Mouse (Mus musculus): ENCODE data around the gene Ndrg4. TPM values are rescaled to one million over a fixed set of nuclear protein-coding genes. Genes with fewer than 3 reads are reported as not detected.

Gene Ndrg4
- 200 and 204 TPM in 2 replicates for polyA plus RNA-seq (2015; fragmentation: Nextera tagmentation; extraction: Ambion mirVana)

DNA sequence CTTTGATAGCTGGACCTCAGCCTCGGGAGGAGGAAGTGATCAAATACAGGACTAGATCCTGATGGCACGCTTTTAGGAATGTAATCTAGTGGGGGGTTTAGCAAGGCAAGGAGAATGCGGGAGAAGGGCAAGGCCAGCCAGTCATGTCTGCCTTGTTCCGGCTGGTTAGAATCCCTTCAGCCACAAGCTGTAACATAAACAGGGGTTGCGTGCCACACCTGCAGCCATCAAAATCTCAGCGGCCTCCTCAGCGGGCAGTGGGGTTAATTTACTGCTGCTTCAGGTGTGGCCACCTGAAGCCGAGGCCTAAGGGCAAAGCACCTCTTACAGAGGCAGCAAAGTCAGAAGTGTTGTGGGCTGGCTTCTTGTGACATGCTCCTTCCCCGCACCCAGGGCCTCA, at the start of gene Ndrg4:
TSS of gene Ndrg4 (plus strand) at position 350 of the 400 bp plus-strand sequence.
- Histone ChIP-seq H3K4me2 (replicated peaks) (peak within 1 kb of the TSS; percentile 86), H3K27ac (replicated peaks) (peak within 1 kb of the TSS; percentile 69), H3K27me3 (peaks cover 6% of the 10 kb centered on the region; the same call in 1 of the 2 replicates), H3K9ac (replicated peaks) (peak within 1 kb of the TSS; percentile 74), H3K4me3 (peak within 1 kb of the TSS; percentile 89), H3K9me3 (no peaks in the 10 kb centered on the region), H3K4me1 (peaks cover 22% of the 10 kb centered on the region), H3K36me3 (no peaks in the 10 kb centered on the region)
- no peak for ATAC-seq (replicated peaks)
- 55% methylated on average over 9 of the region's 9 CpGs for WGBS

DNA sequence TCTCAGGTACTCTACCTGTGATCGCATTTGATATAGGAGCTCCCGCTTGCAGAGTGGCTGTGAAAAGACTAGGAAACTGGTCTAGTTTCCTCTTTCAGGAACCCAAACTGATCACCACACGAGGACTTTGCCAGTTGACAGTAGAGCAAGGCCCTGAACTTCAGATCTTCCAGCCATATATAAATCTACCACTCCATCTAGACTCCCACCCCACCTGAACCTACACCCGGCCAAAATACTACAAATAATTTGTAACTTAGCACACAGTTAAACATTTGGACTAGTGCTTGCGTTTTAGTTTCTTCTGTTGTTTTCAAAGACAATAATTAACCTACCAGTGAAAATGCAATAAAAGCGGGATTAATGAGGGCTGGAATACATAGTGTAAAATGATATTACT, 43.9 kb upstream of the Ndrg4 start:
- peak; percentile 38; the same call in 1 of the 2 replicates for ATAC-seq (replicated peaks)
- H3K4me2 ChIP-seq (replicated peaks), result peak overlapping the region; percentile 84
- no peaks in the 10 kb centered on the region for H3K9me3 ChIP-seq
- H3K4me3 ChIP-seq, result peak overlapping the region; percentile 65
- peaks cover 10% of the 10 kb centered on the region for H3K4me1 ChIP-seq
- no peak overlapping the region for H3K9ac ChIP-seq (replicated peaks)
- no peaks in the 10 kb centered on the region for H3K36me3 ChIP-seq
- H3K27me3 ChIP-seq, result no peaks in the 10 kb centered on the region
- 80% methylated on average over 6 of the region's 6 CpGs for WGBS
- H3K27ac ChIP-seq (replicated peaks), result no peak overlapping the region

DNA sequence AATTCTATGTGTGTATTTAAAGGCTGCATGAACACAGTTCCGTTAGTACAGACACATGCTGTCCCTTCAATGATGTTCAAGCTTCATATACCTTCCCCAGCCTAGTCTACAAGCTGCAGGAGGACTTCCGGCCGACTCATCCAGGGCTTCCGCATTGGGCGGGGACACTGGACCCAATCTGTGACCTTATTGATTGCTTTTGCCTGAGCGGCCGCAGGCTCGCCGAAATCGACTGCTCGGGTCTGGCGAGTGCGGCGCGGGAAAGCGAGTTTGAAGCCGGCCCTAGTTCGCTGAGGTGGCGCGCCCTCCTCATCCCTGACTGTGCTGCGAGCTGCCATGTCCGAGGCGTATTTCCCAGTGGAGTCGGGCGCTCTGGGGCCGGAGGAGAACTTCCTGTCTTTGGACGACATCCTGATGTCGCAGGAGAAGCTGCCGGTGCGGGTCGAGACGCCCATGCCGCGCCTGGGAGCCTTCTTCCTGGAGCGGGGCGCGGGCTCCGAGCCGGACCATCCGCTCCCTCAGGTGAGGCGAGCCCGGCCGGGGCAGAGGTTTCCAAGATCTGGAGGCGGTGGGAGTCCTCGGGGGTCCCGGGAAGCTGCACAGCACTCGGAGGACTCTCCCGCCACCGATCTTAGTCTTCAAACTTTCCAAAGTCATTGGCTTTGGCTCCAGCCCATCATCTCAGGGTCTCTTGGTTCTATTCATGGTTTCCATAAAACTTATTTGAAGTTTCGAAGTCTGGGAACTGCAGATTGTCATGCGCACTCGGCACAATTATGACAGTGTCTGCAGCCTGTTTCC, 43.3 kb upstream of the Ndrg4 start, which contains the start of gene Gins3:
TSS of gene Gins3 (plus strand) at position 192 of the 801 bp plus-strand sequence.
- Histone ChIP-seq H3K4me1 (peaks cover 10% of the 10 kb centered on the region), H3K36me3 (no peaks in the 10 kb centered on the region), H3K27ac (replicated peaks) (no peak within 1 kb of the TSS), H3K4me3 (peak within 1 kb of the TSS; percentile 65), H3K9ac (replicated peaks) (peak within 1 kb of the TSS; percentile 47), H3K27me3 (no peaks in the 10 kb centered on the region), H3K9me3 (no peaks in the 10 kb centered on the region), H3K4me2 (replicated peaks) (peak within 1 kb of the TSS; percentile 84)
- ATAC-seq (replicated peaks), result peak; percentile 94
- 1% methylated on average over 52 of the region's 52 CpGs for WGBS

DNA sequence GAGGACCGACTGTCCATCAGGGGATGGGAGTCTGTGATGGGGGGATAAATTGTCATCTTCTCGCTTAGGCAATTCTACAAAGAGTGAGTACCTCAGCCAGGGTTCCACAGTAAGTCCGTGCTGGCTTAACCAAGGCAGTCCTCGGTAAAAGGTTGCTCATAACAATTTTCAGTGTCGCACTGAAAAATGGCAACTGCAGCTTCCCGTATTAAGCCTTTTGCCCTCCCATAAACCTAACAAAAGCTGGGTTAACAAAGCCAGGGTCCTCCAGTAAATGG, 42.8 kb upstream of the Ndrg4 start:
- H3K4me1 ChIP-seq, result peaks cover 10% of the 10 kb centered on the region
- WGBS, result 3% methylated on average over 6 of the region's 6 CpGs
- no peak for ATAC-seq (replicated peaks)
- H3K4me2 ChIP-seq (replicated peaks), result peak overlapping the region; percentile 84
- no peaks in the 10 kb centered on the region for H3K9me3 ChIP-seq
- no peaks in the 10 kb centered on the region for H3K27me3 ChIP-seq
- H3K9ac ChIP-seq (replicated peaks), result peak overlapping the region; percentile 47
- no peaks in the 10 kb centered on the region for H3K36me3 ChIP-seq
- H3K4me3 ChIP-seq, result peak overlapping the region; percentile 65
- H3K27ac ChIP-seq (replicated peaks), result no peak overlapping the region

DNA sequence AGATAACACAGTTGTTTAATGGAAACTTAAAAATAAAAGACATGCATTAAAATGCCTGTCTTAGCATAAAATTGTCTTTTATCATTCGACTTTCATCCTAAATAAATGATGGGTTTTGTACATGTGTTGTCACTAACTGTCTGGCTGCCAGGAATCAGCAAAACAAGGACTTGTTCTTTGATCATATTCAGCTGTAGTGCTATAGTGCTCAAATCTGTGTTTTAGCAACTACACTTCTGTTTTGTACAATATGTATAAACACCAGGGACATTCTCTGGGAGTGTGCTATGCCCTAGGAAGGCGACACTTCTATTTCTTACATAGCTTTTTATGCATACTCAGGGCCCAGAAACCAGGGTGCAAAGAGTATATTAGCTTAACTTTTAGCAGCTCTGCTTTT, 31.8 kb upstream of the Ndrg4 start:
- H3K27me3 ChIP-seq, result no peaks in the 10 kb centered on the region
- 92% methylated on average over 2 of the region's 2 CpGs for WGBS
- H3K9ac ChIP-seq (replicated peaks), result no peak overlapping the region
- H3K4me1 ChIP-seq, result no peaks in the 10 kb centered on the region
- no peaks in the 10 kb centered on the region for H3K9me3 ChIP-seq
- no peak for ATAC-seq (replicated peaks)
- no peak overlapping the region for H3K27ac ChIP-seq (replicated peaks)
- H3K4me3 ChIP-seq, result no peak overlapping the region
- no peaks in the 10 kb centered on the region for H3K36me3 ChIP-seq
- no peak overlapping the region for H3K4me2 ChIP-seq (replicated peaks)

DNA sequence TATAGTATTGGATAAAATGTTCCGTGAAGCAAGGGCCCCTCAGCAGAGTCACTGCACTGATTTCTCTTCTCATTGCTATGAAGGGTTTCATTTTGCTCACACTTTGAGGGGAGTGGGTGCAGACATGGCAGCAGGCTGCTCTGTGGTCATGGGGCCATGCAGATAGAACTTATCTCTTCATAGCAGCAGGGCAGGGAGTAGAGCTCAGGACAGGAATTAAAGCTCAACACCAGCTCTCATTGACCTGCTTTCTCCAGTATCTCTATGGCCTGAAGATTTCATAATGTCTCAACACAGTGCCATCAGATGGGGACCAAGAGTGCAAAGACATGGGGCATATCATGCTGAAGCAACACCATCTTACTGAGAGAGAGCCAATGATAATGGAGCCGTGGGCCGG, 28.5 kb upstream of the Ndrg4 start:
- no peak for ATAC-seq (replicated peaks)
- H3K27me3 ChIP-seq, result no peaks in the 10 kb centered on the region
- H3K9me3 ChIP-seq, result no peaks in the 10 kb centered on the region
- H3K4me2 ChIP-seq (replicated peaks), result no peak overlapping the region
- H3K36me3 ChIP-seq, result no peaks in the 10 kb centered on the region
- 78% methylated on average over 3 of the region's 3 CpGs for WGBS
- no peak overlapping the region for H3K9ac ChIP-seq (replicated peaks)
- H3K27ac ChIP-seq (replicated peaks), result no peak overlapping the region
- no peaks in the 10 kb centered on the region for H3K4me1 ChIP-seq
- H3K4me3 ChIP-seq, result no peak overlapping the region

DNA sequence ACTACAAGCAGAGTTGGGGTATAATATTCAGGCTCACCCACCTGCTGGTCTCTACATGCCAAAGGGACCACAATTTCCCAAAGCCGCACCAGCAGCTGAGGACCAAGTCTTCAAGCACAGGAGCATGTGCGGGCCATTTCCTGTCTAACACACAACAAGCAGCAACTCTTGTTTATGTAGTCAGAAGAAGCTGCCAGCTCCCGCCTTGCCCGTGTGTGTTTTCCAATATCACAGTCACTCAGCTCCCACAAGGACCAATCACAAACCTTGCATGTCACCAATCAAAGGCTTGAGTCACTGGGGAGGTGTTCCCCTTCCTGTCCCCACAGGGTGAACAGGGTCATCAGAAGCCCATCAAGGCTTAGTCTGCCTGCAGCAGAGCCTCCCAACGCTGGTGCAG, 23.4 kb upstream of the Ndrg4 start:
- Histone ChIP-seq H3K4me1 (peaks cover 15% of the 10 kb centered on the region; the same call in 1 of the 2 replicates), H3K4me3 (no peak overlapping the region), H3K4me2 (replicated peaks) (no peak overlapping the region), H3K9ac (replicated peaks) (no peak overlapping the region), H3K36me3 (no peaks in the 10 kb centered on the region), H3K27me3 (no peaks in the 10 kb centered on the region), H3K27ac (replicated peaks) (no peak overlapping the region), H3K9me3 (no peaks in the 10 kb centered on the region)
- no peak for ATAC-seq (replicated peaks)
- WGBS, result 82% methylated on average over 5 of the region's 5 CpGs

DNA sequence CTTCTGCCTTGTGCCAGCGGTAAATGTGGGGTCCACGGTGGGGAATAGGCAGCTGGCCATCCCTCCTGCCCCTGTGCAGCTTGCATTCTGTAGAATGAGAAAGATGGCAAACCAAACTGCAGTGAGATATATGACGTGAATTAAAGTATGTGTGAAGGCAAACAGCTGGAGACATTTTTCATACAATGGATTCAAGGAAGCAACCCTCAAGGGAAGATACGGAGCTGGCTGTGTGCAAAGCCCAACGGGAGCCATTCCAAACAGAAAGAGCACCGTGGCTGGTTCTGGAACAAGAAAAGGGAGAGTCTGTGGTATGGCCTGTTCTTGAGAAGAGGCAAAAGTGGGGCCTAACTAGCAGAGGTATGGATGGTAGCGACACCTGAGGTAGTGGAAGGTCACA, 20.9 kb upstream of the Ndrg4 start:
- Histone ChIP-seq H3K4me1 (peaks cover 18% of the 10 kb centered on the region; the same call in 1 of the 2 replicates), H3K4me2 (replicated peaks) (no peak overlapping the region), H3K27me3 (no peaks in the 10 kb centered on the region), H3K9me3 (no peaks in the 10 kb centered on the region), H3K27ac (replicated peaks) (no peak overlapping the region), H3K4me3 (no peak overlapping the region), H3K36me3 (no peaks in the 10 kb centered on the region), H3K9ac (replicated peaks) (no peak overlapping the region)
- 75% methylated on average over 7 of the region's 7 CpGs for WGBS
- no peak for ATAC-seq (replicated peaks)

DNA sequence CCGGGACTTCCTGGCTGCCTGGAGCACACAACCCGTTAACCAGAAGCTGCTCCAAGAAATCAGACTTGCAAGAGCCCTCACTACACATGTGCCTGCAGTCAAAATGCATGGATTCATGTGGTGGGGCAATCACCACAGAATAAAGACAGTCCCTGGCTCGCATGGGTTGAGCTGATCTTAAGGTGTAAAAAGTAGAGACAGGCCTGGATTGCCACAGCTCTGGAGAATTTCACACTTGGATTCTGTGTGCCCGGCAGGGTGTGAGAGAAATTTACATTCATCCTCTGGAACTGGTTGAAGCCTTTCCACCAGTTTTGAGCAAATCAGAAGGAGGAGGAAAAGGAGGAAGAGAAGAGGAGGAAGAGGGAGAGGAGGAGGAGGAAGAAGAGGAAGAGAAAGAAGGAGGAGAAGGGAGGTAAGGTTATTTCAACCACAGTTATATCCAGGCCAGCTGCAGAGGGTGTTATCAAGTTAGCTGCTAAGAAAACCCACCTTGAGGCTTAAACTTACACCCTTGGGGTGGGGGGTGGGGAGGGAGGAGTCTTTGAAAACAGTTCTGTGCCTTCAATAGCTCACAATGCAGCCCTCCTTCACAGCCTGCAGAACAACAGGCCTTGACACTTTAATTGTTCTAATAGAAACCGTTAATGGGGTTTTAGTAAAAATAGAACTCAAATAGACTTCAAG, 20.3 kb upstream of the Ndrg4 start:
- Histone ChIP-seq H3K36me3 (no peaks in the 10 kb centered on the region), H3K4me3 (no peak overlapping the region), H3K27ac (replicated peaks) (peak overlapping the region; percentile 31; the same call in 1 of the 2 replicates), H3K4me2 (replicated peaks) (no peak overlapping the region), H3K4me1 (peaks cover 18% of the 10 kb centered on the region; the same call in 1 of the 2 replicates), H3K9ac (replicated peaks) (no peak overlapping the region), H3K9me3 (no peaks in the 10 kb centered on the region), H3K27me3 (no peaks in the 10 kb centered on the region)
- WGBS, result 45% methylated on average over 5 of the region's 5 CpGs
- no peak for ATAC-seq (replicated peaks)

DNA sequence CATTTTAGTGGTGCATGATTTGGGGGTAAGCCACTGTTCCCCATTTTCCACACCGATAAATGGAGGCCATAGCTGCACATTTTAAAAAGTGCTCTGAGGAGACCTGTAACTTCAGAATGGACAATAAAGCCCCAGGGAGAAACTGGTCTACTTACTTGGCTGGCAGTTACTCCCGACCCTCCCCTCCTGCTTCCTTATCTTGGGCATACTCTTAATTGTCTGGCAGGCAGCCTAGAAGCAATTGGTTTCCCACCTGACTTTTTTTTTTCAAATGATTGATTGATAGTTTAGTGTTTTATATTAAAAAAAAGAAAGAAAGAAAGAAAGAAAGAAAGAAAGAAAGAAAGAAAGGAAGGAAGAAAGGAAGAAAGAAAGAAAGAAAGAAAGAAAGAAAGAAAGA, 19.3 kb upstream of the Ndrg4 start:
- Histone ChIP-seq H3K4me3 (no peak overlapping the region), H3K4me1 (peaks cover 18% of the 10 kb centered on the region; the same call in 1 of the 2 replicates), H3K4me2 (replicated peaks) (no peak overlapping the region), H3K27me3 (no peaks in the 10 kb centered on the region), H3K9me3 (no peaks in the 10 kb centered on the region), H3K27ac (replicated peaks) (peak overlapping the region; percentile 54), H3K9ac (replicated peaks) (no peak overlapping the region), H3K36me3 (no peaks in the 10 kb centered on the region)
- WGBS, result 40% methylated on average over 2 of the region's 2 CpGs
- no peak for ATAC-seq (replicated peaks)

DNA sequence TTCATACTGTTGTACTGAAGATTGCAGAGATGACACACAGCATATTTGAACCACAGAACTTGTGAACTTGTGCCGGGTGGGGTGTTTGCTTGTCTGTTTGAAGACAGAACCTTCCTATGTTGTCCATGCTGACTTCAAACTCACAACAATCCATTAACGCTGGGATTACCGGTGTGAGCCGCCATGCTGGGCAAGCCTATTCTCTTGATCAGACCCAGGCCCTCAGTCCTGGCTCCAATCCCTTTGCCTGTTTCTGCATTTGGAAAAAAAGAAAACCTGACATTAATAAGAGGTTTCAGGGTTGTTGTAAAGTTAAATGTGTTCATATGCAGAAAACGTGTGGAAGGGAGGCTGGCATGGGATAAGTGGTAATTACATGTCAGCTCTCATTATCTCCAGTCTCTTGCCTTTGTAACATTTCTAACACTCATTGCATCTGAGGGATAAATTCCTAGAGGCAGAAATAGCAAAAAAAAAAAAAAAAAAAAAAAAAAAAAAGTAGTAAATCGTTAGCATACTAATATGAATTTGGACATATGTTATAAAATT, 16.4 kb upstream of the Ndrg4 start:
- WGBS, result 56% methylated on average over 6 of the region's 6 CpGs
- no peak overlapping the region for H3K4me2 ChIP-seq (replicated peaks)
- H3K9me3 ChIP-seq, result no peaks in the 10 kb centered on the region
- H3K4me1 ChIP-seq, result peaks cover 18% of the 10 kb centered on the region; the same call in 1 of the 2 replicates
- no peak; the same call in 1 of the 2 replicates for ATAC-seq (replicated peaks)
- H3K9ac ChIP-seq (replicated peaks), result no peak overlapping the region
- H3K27ac ChIP-seq (replicated peaks), result peak overlapping the region; percentile 29; the same call in 1 of the 2 replicates
- H3K27me3 ChIP-seq, result no peaks in the 10 kb centered on the region
- no peaks in the 10 kb centered on the region for H3K36me3 ChIP-seq
- no peak overlapping the region for H3K4me3 ChIP-seq

DNA sequence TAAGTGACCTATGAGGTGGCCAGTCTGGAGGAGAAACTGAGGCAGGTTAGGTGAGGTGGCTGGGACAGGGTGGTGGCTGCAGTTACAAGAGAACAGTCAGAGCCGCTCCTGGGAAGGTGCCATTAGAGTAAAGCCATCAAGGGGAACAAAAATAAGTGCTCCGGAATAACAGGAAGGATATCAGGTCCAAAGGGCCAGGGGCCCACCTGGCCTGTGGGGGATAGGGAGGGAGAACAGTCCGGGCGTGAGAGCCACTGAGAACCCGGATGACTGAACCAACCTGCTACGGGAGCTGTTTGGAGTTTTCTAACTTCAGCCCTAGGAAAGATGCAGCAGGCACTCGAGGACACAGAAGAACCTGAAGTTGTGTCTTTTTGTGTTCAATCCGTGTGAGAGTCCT, 15.7 kb upstream of the Ndrg4 start:
- H3K36me3 ChIP-seq, result no peaks in the 10 kb centered on the region
- H3K4me2 ChIP-seq (replicated peaks), result no peak overlapping the region
- no peak overlapping the region for H3K9ac ChIP-seq (replicated peaks)
- 85% methylated on average over 8 of the region's 8 CpGs for WGBS
- H3K27ac ChIP-seq (replicated peaks), result no peak overlapping the region
- peaks cover 15% of the 10 kb centered on the region; the same call in 1 of the 2 replicates for H3K4me1 ChIP-seq
- no peak overlapping the region for H3K4me3 ChIP-seq
- no peaks in the 10 kb centered on the region for H3K27me3 ChIP-seq
- ATAC-seq (replicated peaks), result no peak
- H3K9me3 ChIP-seq, result no peaks in the 10 kb centered on the region

Measured in forebrain, embryonic 15.5 days (tissue).